Mouse (Mus musculus) heart, embryonic 11.5 days (tissue): ENCODE measurements at regions not wholly inside any gene's neighbourhood (a gene's known extent, or its start where the extent isn't known, plus 50 kb on each side); places are given as distances from the start of the nearest gene placed in this dataset.

ENCODE experiments used
- ATAC-seq: fragments of 200-750 bp; cut with Nextera tagmentation; replicated peaks from 2 replicates; pipeline ENCODE4 v1.8.0; 2017; ENCODE audit warnings: moderate library complexity; ENCODE audit not compliant: insufficient number of reproducible peaks, low FRiP score, low TSS enrichment
- H3K27ac ChIP-seq: fragments of 300-500 bp; sonication (generic); 2 replicates; pipeline ENCODE4 v1.5.1; 2014; ENCODE audit warnings: mild to moderate bottlenecking, low read depth, low read length
- H3K27me3 ChIP-seq: fragments of 300-500 bp; sonication (generic); 2 replicates; pipeline ENCODE4 v1.6.1; 2014; ENCODE audit warnings: mild to moderate bottlenecking, low read length, mixed read lengths; ENCODE audit not compliant: control insufficient read depth, insufficient read depth
- H3K36me3 ChIP-seq: fragments of 300-500 bp; sonication (generic); 2 replicates; pipeline ENCODE4 v1.6.1; 2014; ENCODE audit warnings: mild to moderate bottlenecking, low read length, moderate library complexity, mixed read lengths; ENCODE audit not compliant: control insufficient read depth, insufficient read depth
- H3K4me1 ChIP-seq: fragments of 300-500 bp; sonication (generic); 2 replicates; pipeline ENCODE4 v1.6.1; 2014; ENCODE audit warnings: low read length; ENCODE audit not compliant: control insufficient read depth, insufficient read depth
- H3K4me2 ChIP-seq: fragments of 300-500 bp; sonication (generic); 2 replicates; pipeline ENCODE4 v1.6.1; 2014; ENCODE audit warnings: mild to moderate bottlenecking, moderate library complexity
- H3K4me3 ChIP-seq: fragments of 300-500 bp; sonication (generic); 2 replicates; pipeline ENCODE4 v1.5.1; 2014; ENCODE audit warnings: low read depth, low read length
- H3K9ac ChIP-seq: fragments of 300-500 bp; sonication (generic); 2 replicates; pipeline ENCODE4 v1.6.1; 2014; ENCODE audit warnings: mild to moderate bottlenecking, low read depth, low read length, moderate library complexity
- H3K9me3 ChIP-seq: fragments of 300-500 bp; sonication (generic); replicated peaks from 2 replicates; pipeline ENCODE4 v1.6.1; 2016; ENCODE audit warnings: low read length; ENCODE audit not compliant: control insufficient read depth
- WGBS: fragments of 180-500 bp; shearing (Covaris S2); extraction: QIAGEN DNeasy Blood & Tissue Kit; methylation state at CpG from one replicate; pipeline ENCODE4 v1.1.7; 2014; ENCODE audit not compliant: insufficient replicate concordance; 5-methylcytosine and 5-hydroxymethylcytosine counted together

DNA sequence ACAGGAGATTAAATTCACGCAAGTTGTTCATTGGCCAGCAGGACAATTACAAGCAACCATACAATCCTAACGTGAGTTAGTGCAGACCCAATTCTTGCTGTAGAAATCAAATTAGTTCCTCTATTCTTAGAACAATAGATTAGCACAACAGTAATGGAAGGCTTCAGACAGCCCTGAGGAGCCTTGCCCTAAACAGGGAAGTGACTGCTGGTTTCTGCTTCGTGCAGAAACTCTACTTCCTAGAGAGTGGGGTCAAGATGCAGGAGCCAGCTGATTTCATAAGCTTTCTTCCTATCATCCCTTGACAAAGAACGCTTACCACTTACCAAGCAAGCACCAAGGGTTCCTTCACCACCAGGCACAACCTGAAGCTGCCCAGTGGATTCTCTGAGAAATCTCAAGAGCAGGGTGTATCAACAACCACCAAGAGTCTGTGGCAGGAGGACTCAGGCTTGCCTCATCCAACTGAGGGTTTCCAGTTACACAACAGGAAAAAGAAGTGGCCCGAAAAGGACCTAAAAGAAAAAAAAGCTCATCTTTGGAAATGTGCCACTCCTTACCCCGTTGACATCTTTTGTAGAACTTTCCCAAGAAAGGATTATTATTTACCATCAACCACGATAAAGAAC, 154.6 kb downstream of the Kctd12 start:
- no peak overlapping the region for H3K9ac ChIP-seq
- ATAC-seq: no peak
- no peaks in the 10 kb centered on the region for H3K9me3 ChIP-seq
- no peaks in the 10 kb centered on the region for H3K36me3 ChIP-seq
- no peak overlapping the region for H3K4me2 ChIP-seq
- H3K27ac ChIP-seq: no peak overlapping the region
- no peaks in the 10 kb centered on the region for H3K27me3 ChIP-seq
- H3K4me3 ChIP-seq: no peak overlapping the region
- 68% methylated on average over 7 of the region's 7 CpGs for WGBS
- H3K4me1 ChIP-seq: peaks cover 4% of the 10 kb centered on the region; the same call in 1 of the 2 replicates

DNA sequence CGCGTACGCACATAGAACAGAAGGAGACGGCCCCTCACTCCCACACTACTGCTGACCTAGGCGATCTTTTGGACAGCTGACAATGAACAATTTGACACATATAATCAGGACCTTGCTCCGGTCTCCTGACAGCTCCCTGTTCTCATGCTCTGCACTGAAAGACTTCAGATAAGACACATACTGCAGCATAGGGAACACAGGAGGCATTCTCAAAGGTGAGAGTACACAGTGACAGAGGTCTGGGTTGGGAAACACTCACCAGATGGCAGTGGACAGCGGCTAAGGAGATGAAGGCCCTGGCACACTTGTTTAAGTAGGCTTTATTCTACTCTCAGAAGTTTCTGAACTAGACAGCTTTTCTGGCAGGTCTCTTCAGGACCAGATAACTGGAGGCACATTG, 156.9 kb downstream of the Kctd12 start:
- Histone ChIP-seq H3K27ac (no peak overlapping the region), H3K4me1 (peaks cover 4% of the 10 kb centered on the region; the same call in 1 of the 2 replicates), H3K27me3 (no peaks in the 10 kb centered on the region), H3K36me3 (no peaks in the 10 kb centered on the region), H3K9me3 (no peaks in the 10 kb centered on the region), H3K9ac (no peak overlapping the region), H3K4me3 (no peak overlapping the region), H3K4me2 (no peak overlapping the region; the same call in 1 of the 2 replicates)
- WGBS: 40% methylated on average over 7 of the region's 7 CpGs
- ATAC-seq: peak; percentile 57; the same call in 1 of the 2 replicates

DNA sequence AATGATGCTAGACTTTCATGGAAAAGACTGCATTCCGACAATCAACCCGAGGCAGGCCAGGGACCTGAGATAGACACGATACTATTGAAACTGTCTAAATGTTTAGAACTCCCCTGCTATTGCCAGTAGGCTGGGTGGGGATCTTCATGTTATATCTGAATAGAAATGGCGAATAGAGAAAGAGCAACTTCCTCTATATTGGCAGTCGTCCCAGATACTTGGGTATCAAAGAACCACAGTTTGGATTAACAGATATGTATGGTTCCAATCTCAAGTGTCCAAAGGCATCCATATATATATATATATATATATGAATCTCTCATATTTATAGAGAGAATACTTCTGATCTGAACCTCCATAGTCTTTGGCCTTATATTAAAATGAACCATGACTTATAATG, 161.8 kb downstream of the Kctd12 start:
- no peaks in the 10 kb centered on the region for H3K9me3 ChIP-seq
- no peak overlapping the region for H3K9ac ChIP-seq
- 81% methylated on average over 5 of the region's 5 CpGs for whole genome bisulfite sequencing
- ATAC-seq: no peak
- no peak overlapping the region for H3K27ac ChIP-seq
- H3K36me3 ChIP-seq: no peaks in the 10 kb centered on the region
- H3K4me1 ChIP-seq: no peaks in the 10 kb centered on the region
- no peak overlapping the region for H3K4me2 ChIP-seq
- H3K4me3 ChIP-seq: no peak overlapping the region
- H3K27me3 ChIP-seq: no peaks in the 10 kb centered on the region

DNA sequence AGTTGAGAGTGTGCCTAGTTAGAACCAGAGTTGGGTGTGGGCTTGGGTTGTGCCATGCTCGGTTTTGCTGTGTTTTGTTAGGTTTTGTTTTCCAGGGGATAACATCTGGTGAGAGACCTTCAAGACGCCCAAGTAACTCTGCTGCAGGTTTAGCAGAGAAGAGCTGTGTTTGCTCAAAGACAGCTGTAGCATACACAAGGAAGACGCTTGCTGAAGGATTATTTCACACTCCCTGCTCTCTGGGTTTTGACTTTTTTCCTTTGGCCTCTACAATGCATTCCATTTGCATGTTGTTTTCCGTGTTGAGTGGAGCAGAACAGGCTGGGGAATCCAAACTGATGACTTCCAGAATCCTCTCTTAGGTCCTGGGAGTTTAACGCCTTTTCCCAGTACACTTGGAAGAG, 170.8 kb downstream of the Kctd12 start:
- H3K9me3 ChIP-seq: no peaks in the 10 kb centered on the region
- no peak overlapping the region for H3K9ac ChIP-seq
- ATAC-seq: no peak
- H3K27me3 ChIP-seq: no peaks in the 10 kb centered on the region
- no peak overlapping the region for H3K4me3 ChIP-seq
- no peaks in the 10 kb centered on the region for H3K36me3 ChIP-seq
- no peak overlapping the region for H3K27ac ChIP-seq
- 45% methylated on average over 5 of the region's 5 CpGs for WGBS
- H3K4me2 ChIP-seq: no peak overlapping the region
- H3K4me1 ChIP-seq: no peaks in the 10 kb centered on the region

DNA sequence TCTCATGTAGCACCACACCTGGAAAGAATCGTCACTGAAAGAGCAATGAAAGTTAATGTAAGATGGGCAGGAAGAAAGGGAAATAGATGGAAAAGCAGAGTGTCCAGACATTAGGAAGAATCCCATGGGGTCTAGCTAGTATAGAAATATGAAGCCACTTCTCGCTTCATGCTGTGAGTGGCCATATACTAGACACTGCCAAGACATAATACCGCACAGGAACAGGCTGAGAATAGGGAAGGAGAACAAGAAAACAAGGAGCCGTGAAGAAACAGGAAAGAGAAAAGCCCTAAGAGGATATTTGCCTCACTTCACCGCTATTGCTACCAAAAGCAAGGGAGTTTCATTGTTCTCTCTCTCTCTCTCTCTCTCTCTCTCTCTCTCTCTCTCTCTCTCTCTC, 171.4 kb downstream of the Kctd12 start:
- Histone ChIP-seq H3K4me1 (no peaks in the 10 kb centered on the region; the same call in 1 of the 2 replicates), H3K9ac (no peak overlapping the region), H3K4me3 (no peak overlapping the region), H3K9me3 (no peaks in the 10 kb centered on the region), H3K4me2 (no peak overlapping the region), H3K36me3 (no peaks in the 10 kb centered on the region), H3K27me3 (no peaks in the 10 kb centered on the region), H3K27ac (no peak overlapping the region)
- ATAC-seq: no peak
- WGBS: 64% methylated on average over 5 of the region's 5 CpGs

DNA sequence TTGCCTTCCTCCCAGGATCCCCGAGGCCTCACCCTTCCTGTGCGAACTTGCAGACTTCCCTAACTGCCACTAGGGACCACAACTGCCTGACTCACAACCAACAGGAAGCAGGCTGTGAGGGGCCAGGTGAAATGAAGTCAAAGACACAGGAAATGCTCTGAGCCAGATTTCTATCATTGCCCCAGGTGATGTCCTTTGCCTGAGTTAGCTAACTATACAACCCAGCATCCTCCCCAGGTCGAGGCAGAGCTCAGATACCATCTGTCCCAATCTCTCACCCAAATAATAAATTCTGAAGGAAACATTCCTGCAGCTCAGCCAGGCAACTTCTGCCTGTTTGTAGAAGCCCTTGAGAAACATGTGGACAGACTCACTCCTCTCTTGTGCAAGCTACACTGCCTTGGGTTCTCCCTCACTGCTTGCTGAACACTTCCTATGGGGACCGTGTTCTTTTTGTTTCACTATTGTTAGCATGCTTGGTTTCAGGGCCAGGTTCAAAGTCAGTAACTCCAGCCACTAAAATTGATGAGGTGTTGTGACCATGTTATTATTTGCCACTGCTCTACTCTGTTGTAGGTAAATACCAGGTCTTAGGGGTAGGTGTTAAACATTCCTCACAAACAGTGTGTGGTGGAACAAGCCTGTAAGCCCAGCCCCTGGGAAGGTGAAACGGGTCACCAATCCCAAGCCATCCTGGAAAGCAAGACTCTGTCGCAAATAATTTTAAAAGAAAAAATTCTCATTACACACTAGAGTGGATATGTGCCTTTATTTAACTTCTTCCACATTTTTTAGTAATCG, 172.1 kb downstream of the Kctd12 start:
- no peak overlapping the region for H3K4me3 ChIP-seq
- H3K9ac ChIP-seq: no peak overlapping the region
- H3K36me3 ChIP-seq: no peaks in the 10 kb centered on the region
- H3K4me1 ChIP-seq: no peaks in the 10 kb centered on the region; the same call in 1 of the 2 replicates
- no peaks in the 10 kb centered on the region for H3K9me3 ChIP-seq
- no peak overlapping the region for H3K4me2 ChIP-seq
- WGBS: 67% methylated on average over 7 of the region's 7 CpGs
- no peak overlapping the region for H3K27ac ChIP-seq
- ATAC-seq: no peak
- no peaks in the 10 kb centered on the region for H3K27me3 ChIP-seq

DNA sequence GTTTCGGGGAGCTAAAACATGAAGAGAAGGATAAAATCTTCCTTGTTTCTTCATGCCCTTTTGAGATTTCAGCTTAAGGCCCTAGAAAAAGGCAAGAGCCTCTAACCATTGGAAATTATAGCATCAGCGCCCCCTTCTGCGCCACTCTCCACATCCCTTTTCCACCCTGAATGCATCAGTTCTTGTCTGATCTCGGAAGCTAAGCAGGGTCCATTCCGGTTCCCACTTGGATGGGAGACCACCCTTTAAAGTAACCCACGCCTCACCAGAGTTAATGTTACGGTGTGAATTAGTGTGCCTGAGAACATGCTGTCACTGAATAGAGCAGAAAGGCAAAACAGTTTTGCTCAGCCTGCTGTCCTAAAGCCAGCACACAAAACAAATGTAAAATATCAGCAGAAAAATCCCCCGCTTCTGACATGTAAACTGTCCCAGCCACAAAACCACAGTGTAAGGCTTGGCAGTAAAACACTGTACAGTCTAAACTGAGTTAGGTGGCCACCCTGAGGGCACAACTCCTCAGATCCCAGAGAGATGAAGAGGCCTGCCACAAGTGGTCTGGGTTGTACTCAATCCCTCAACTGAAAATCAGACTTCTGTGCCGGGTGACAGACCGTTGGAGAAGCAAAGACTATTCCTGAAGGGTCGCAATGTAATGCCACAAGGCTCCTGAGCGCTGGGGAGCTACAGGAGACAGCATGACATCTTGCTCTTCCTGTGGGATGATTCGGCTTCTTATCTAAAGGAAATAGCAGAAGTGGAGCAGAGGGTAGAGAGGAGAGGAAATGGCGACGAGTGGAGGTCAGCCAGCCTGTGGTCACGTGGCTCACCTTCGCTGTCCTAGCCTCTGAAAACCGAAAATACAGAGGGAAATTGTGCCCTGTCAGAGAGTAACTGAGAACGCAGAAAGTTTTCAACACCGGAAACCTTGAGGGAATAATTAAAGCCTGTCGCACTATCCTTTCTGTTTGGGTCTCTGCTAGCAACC, 176.2 kb downstream of the Kctd12 start:
- no peaks in the 10 kb centered on the region for H3K9me3 ChIP-seq
- no peaks in the 10 kb centered on the region for H3K36me3 ChIP-seq
- no peak overlapping the region for H3K4me3 ChIP-seq
- H3K4me2 ChIP-seq: peak overlapping the region; percentile 40
- H3K4me1 ChIP-seq: no peaks in the 10 kb centered on the region; the same call in 1 of the 2 replicates
- WGBS: 37% methylated on average over 21 of the region's 21 CpGs
- H3K9ac ChIP-seq: peak overlapping the region; percentile 49; the same call in 1 of the 2 replicates
- no peaks in the 10 kb centered on the region for H3K27me3 ChIP-seq
- peak; percentile 57; the same call in 1 of the 2 replicates for ATAC-seq
- peak overlapping the region; percentile 50 for H3K27ac ChIP-seq

DNA sequence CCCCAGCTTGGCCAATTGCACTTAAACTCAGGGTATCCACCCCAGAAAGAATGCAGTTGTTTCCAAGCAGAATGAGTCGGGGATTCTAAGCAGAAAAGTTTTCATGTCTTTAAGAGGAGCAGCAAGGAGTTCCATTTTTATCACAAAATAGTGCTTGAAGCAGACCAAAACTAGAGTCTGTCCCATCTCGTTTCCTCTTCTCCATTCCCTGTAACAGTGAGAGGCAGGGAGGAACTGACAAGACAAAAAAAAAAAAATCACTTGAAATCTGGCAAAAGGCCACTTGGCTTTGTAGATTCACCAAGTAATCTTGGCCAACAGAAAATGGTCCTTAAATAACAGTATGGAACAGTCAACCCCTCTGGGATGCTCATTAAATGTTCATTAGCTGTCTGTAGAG, 186.8 kb downstream of the Kctd12 start:
- 72% methylated on average over 2 of the region's 2 CpGs for WGBS
- ATAC-seq: no peak
- Histone ChIP-seq H3K4me1 (no peaks in the 10 kb centered on the region), H3K27me3 (no peaks in the 10 kb centered on the region), H3K36me3 (no peaks in the 10 kb centered on the region), H3K27ac (no peak overlapping the region), H3K9ac (no peak overlapping the region), H3K4me3 (no peak overlapping the region), H3K4me2 (no peak overlapping the region), H3K9me3 (no peaks in the 10 kb centered on the region)
